Mouse (Mus musculus): ENCODE measurements around the gene Mob3a.
"Not testable (repeated sequence)": the region's sequence is repeated elsewhere in the genome, so short reads cannot be mapped to it uniquely, and the experiment has no call there.

DNA sequence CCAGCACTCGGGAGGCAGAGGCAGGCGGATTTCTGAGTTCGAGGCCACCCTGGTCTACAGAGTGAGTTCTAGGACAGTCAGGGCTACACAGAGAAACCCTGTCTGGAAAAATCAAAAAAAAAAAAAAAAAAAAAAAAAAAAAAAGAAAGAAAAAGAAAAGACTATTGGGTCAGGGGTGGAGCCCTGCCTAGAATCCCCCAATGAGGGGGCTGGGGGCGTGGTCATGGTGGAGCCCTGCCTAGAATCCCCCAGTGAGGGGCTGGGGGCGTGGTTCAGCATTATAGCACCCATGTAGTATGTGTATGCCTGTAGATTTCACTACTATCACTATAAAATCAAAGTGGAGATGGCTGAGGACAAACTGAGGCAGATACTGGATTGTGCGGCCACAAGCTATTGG, 51.9 kb downstream of the Mob3a start:
- TF ChIP-seq MAX (IDR thresholded peaks at IDR 0.05; ENCODE audit: low read length); CTCF (conservative IDR thresholded peaks at IDR 0.05 in 1 of 2, IDR thresholded peaks at IDR 0.05 in 1 of 2; ENCODE audit: low read depth in 2 of 2, low read length in 2 of 2); CHD2 (IDR thresholded peaks at IDR 0.05; ENCODE audit: low read length); HCFC1 (IDR thresholded peaks at IDR 0.05; ENCODE audit: low read depth, low read length); MAZ (IDR thresholded peaks at IDR 0.05; ENCODE audit: low read depth, low read length); JUND (conservative IDR thresholded peaks at IDR 0.05; ENCODE audit: low read depth, low read length): not testable (repeated sequence)
